Mouse (Mus musculus) hindbrain, embryonic 16.5 days (tissue): ENCODE results near the gene Vcam1. TPM values are rescaled to one million over a fixed set of nuclear protein-coding genes. Genes with fewer than 3 reads are reported as not detected.

Experiments
- ATAC-seq: fragments of 200-750 bp; cut with Nextera tagmentation; 2 replicates; pipeline ENCODE4 v1.8.0; 2017; ENCODE audit warnings: moderate TSS enrichment, moderate library complexity
- H3K27ac ChIP-seq: fragments of 300-500 bp; sonication (generic); 2 replicates; pipeline ENCODE4 v1.5.1; 2014; ENCODE audit warnings: low read depth, mild to moderate bottlenecking, control low read depth, low read length, moderate library complexity
- H3K27me3 ChIP-seq: fragments of 300-500 bp; sonication (generic); replicated peaks from 2 replicates; pipeline ENCODE4 v1.6.1; 2014; ENCODE audit warnings: low read length; ENCODE audit not compliant: control insufficient read depth, insufficient read depth
- H3K36me3 ChIP-seq: fragments of 300-500 bp; sonication (generic); 2 replicates; pipeline ENCODE4 v1.6.1; 2014; ENCODE audit warnings: mild to moderate bottlenecking, low read length, moderate library complexity, mixed read lengths; ENCODE audit not compliant: control insufficient read depth, insufficient read depth
- H3K4me1 ChIP-seq: fragments of 300-500 bp; sonication (generic); 2 replicates; pipeline ENCODE4 v1.6.1; 2014; ENCODE audit warnings: low read depth, low read length; ENCODE audit not compliant: control insufficient read depth, insufficient read depth
- H3K4me2 ChIP-seq: fragments of 300-500 bp; sonication (generic); 2 replicates; pipeline ENCODE4 v1.6.1; 2014; ENCODE audit warnings: mild to moderate bottlenecking, low read length, control low read depth, moderate library complexity
- H3K4me3 ChIP-seq: fragments of 300-500 bp; sonication (generic); 2 replicates; pipeline ENCODE4 v1.5.1; 2014; ENCODE audit warnings: mild to moderate bottlenecking, low read length, control low read depth, moderate library complexity
- H3K9ac ChIP-seq: fragments of 300-500 bp; sonication (generic); 2 replicates; pipeline ENCODE4 v1.6.1; 2014; ENCODE audit warnings: low read depth, mild to moderate bottlenecking, control low read depth, low read length, moderate library complexity
- H3K9me3 ChIP-seq: fragments of 300-500 bp; sonication (generic); 2 replicates; pipeline ENCODE4 v1.6.1; 2014; ENCODE audit warnings: mild to moderate bottlenecking, low read length, moderate library complexity; ENCODE audit not compliant: control insufficient read depth
- WGBS: fragments of 180-500 bp; shearing (Covaris S2); extraction: QIAGEN DNeasy Blood & Tissue Kit; methylation state at CpG from one replicate; pipeline ENCODE4 v1.1.7; 2014; 5-methylcytosine and 5-hydroxymethylcytosine counted together
- polyA plus RNA-seq: library from polyadenylated mRNA; unstranded; fragments of >200 nt; fragmentation: Nextera tagmentation; extraction: Ambion mirVana; gene quantifications from 2 replicates; pipeline ENCODE4 v1.2.1, GENCODE M21; 2015

Vcam1 gene
- polyA plus RNA-seq, 1 experiment from 2014 or later = 42.0 TPM

DNA sequence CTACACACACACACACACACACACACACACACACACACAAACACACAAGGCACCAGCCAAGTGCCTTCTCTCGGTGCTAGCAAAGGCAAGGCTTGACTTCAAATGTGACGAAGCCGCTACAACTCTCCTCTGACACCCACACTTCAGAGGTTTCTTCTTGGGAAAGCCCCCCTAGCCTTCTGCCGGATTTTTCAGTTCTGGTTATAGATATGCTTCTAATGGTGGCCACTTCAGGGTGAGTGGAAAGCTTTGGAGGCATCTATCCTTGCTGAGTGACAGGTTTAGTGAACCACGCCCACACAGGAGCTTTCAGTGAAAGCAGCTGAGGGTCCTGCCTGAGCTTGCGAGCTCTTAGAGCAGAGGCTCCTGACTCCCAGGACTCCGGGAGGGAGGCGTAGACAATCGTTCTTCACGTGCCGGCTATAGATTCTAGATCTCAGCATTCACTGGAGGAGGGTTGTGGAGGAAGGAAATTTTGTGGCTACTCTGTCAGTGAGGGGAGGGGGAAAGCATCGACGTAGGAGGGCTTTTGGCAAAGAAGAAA is 28.0 kb upstream of the Vcam1 start:
- H3K27ac ChIP-seq = no peak overlapping the region
- H3K9me3 ChIP-seq = no peaks in the 10 kb centered on the region
- ATAC-seq = no peak
- H3K4me3 ChIP-seq = no peak overlapping the region
- WGBS = 73% methylated on average over 13 of the region's 13 CpGs
- no peak overlapping the region for H3K4me2 ChIP-seq
- no peak overlapping the region for H3K9ac ChIP-seq
- no peaks in the 10 kb centered on the region for H3K27me3 ChIP-seq
- no peaks in the 10 kb centered on the region for H3K36me3 ChIP-seq
- H3K4me1 ChIP-seq = no peaks in the 10 kb centered on the region

DNA sequence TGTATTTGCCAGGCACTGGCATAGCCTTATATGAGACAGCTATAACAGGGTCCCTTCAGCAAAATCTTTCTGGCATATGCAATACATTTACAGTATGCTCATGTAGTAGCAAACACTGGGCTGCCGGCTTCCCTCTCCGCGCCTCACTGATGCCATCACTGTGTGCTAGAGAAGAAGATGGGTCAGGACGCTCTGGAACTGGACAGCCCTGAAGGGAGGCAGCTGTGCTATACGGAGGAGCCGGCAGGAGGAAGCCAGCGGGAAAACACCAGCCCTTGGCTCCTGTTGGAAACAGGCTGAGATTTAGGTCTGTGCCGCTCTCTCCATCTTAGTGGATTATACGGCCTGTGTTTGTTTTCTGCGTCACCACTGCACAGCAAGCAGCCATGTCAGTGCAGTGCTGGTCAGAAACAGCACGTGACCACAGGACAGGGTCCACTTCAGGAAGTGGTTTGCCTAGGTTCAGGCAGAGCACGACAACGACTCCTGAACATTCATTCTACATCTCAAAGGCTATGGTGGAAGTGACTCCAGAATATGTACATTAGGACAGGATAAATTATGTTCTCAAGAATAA is 20.7 kb upstream of the Vcam1 start:
- 84% methylated on average over 13 of the region's 13 CpGs for WGBS

DNA sequence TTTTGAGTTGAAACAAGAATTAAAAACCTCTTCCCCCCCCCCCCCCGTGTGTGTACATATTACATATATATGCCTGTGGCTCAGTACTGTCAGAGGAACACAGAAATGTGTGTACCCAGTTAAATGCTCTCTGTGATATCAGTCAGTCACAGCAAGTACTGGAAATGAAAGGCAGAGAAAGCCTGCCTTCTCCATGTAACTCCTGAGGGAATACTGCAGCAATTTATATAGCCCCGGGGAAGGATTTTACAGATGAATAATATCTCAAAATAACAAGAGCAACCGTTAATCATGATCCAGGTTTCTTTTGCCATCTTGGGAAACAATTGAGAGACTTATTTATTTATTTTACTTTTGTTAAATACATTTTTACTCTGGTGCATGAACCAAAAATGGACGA is 19.6 kb upstream of the Vcam1 start:
- no peak overlapping the region for H3K9ac ChIP-seq
- H3K4me3 ChIP-seq = no peak overlapping the region
- H3K4me1 ChIP-seq = no peaks in the 10 kb centered on the region
- no peaks in the 10 kb centered on the region for H3K9me3 ChIP-seq
- no peaks in the 10 kb centered on the region for H3K36me3 ChIP-seq
- 64% methylated on average over 4 of the region's 4 CpGs for WGBS
- H3K27me3 ChIP-seq = no peaks in the 10 kb centered on the region
- H3K4me2 ChIP-seq = no peak overlapping the region
- no peak for ATAC-seq
- H3K27ac ChIP-seq = no peak overlapping the region

More for the DNA sequence above, 20.7 kb upstream of the Vcam1 start:
- H3K27me3 ChIP-seq = no peaks in the 10 kb centered on the region
- no peaks in the 10 kb centered on the region for H3K4me1 ChIP-seq
- H3K4me3 ChIP-seq = no peak overlapping the region
- H3K4me2 ChIP-seq = no peak overlapping the region
- no peak overlapping the region for H3K27ac ChIP-seq
- no peak for ATAC-seq
- no peak overlapping the region for H3K9ac ChIP-seq
- no peaks in the 10 kb centered on the region for H3K9me3 ChIP-seq
- no peaks in the 10 kb centered on the region for H3K36me3 ChIP-seq

DNA sequence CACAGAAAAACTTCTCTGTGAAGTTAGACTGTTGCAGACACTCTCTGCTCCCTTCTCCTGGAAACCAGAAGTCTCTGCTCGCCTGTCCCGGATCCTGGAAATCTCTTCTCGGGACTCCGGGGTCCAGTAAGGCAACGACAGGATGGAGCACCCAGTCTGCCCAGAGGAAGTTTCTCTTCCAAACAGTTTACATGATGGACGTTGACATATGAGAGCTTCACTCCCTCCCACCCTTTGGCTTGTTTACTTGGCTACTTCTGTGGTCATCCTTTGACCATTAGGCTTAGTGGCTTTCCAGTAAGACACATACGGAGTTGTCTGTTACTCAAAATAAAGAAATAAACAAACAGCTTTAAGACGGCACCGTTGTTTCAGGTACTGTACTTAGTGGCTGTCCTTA is 19.2 kb upstream of the Vcam1 start:
- no peak overlapping the region for H3K9ac ChIP-seq
- no peaks in the 10 kb centered on the region for H3K4me1 ChIP-seq
- no peak overlapping the region for H3K4me3 ChIP-seq
- H3K27me3 ChIP-seq = no peaks in the 10 kb centered on the region
- no peak overlapping the region for H3K4me2 ChIP-seq
- ATAC-seq = no peak
- no peak overlapping the region for H3K27ac ChIP-seq
- WGBS = 71% methylated on average over 9 of the region's 9 CpGs
- no peaks in the 10 kb centered on the region for H3K36me3 ChIP-seq
- no peaks in the 10 kb centered on the region for H3K9me3 ChIP-seq

DNA sequence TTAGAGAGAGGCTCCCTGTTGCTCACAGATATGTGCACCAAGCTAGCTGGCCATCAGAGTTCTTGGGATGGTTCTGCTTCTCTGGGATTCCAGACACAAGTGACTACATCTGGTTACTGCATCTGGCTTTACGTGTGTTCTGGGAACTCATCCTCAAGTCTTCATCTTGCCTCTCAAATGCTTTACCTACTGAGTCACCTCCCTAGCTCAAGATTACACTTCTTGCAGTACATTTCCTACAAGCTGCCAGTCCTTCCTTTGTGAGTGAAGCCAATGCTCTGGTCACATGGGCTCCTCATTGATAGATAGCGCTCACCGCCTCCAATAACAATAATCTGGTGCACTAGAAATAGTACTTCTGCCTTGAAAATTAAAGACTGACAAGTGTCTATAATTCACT is 11.7 kb upstream of the Vcam1 start:
- WGBS = 93% methylated on average over 3 of the region's 3 CpGs
- ATAC-seq = no peak

DNA sequence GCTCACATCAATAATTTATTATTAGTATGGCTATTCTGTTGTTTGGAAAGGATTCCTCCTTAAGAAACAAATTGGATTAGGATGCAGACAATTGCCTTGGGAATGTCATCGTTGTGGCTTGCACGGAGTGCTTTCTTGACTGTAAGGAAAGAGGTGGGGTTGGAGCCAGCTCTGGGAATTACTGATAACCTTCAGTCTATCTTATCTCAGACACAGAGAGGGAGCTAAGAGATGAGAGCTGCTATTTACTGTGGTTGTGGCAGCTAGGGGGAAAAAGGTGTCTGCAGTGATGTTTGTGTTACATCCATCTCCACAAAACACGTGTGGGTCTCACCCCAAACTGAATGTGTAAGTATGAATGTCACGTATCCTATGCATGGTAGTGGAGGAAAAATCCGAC is 9.5 kb upstream of the Vcam1 start:
- no peaks in the 10 kb centered on the region for H3K27me3 ChIP-seq
- H3K9me3 ChIP-seq = no peaks in the 10 kb centered on the region
- no peak overlapping the region for H3K9ac ChIP-seq
- WGBS = 76% methylated on average over 5 of the region's 5 CpGs
- ATAC-seq = no peak
- no peaks in the 10 kb centered on the region for H3K4me1 ChIP-seq
- H3K36me3 ChIP-seq = no peaks in the 10 kb centered on the region
- no peak overlapping the region for H3K4me2 ChIP-seq
- no peak overlapping the region for H3K27ac ChIP-seq
- no peak overlapping the region for H3K4me3 ChIP-seq

More for the DNA sequence above, 11.7 kb upstream of the Vcam1 start:
- Histone ChIP-seq H3K36me3 (no peaks in the 10 kb centered on the region), H3K9me3 (no peaks in the 10 kb centered on the region), H3K27me3 (no peaks in the 10 kb centered on the region), H3K4me3 (no peak overlapping the region), H3K9ac (no peak overlapping the region), H3K27ac (no peak overlapping the region), H3K4me2 (no peak overlapping the region), H3K4me1 (no peaks in the 10 kb centered on the region)

DNA sequence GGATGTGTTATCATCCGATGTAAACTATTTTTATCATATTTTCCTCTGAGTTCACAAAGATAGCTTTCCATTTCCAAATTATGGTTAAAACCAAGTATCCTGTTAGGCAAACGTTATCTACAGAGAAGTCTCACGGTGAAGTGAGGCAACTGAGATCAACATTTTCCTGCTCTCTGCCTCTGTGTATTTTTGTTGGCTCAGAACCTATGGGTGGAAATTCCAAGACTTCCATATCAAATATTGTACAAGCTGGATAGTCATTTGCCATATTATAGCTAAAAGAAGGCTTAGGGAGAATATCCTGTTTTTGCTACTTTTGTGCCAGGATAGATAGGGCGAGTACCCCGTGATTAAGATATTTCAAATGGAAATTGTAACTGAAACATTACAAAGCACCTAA is 8.6 kb upstream of the Vcam1 start:
- 86% methylated on average over 5 of the region's 5 CpGs for WGBS
- H3K9me3 ChIP-seq = no peaks in the 10 kb centered on the region

DNA sequence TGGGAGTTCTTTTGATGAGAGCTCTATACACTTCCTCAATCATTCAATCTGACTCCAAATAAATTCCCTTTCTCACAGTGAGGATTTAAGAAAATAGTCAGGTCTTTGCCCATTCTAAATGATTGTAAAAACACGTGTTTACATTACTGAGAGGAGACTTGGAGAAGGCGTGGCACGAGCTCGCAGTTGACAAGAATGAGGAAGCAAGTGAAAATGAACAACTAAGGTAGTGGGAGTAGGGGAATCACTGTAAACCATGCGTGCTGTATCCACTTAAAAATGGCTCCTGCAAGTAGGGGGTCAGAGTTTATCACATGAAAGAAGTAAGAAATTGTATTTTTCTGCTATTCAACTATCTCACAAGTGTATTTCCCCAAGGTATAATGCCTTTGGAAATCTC is 3.9 kb upstream of the Vcam1 start:
- 77% methylated on average over 5 of the region's 5 CpGs for WGBS

More for the DNA sequence above, 8.6 kb upstream of the Vcam1 start:
- no peak for ATAC-seq
- Histone ChIP-seq H3K4me3 (no peak overlapping the region), H3K4me2 (no peak overlapping the region), H3K4me1 (no peaks in the 10 kb centered on the region), H3K36me3 (no peaks in the 10 kb centered on the region), H3K9ac (no peak overlapping the region), H3K27me3 (no peaks in the 10 kb centered on the region), H3K27ac (no peak overlapping the region)

DNA sequence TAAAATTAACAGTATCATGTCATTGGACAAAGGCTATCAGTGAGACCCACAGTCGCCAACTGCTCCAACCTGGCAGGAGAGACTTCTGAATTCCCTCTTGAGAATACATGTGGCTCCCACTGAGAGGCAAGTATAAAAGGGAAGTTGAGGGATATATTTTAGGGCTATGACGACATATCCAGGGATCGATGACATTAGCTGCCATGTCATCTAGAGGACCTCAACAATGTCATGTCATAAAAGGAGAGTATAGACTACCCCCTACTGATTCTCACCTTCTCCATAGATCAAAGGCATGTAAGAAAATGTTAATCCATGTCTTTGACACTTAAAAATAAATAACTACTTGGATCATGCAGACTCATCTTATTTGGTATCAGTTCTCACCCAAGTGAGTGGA is 1.2 kb upstream of the Vcam1 start:
- H3K4me3 ChIP-seq = no peak overlapping the region
- H3K4me2 ChIP-seq = no peak overlapping the region
- H3K9ac ChIP-seq = no peak overlapping the region
- no peaks in the 10 kb centered on the region for H3K36me3 ChIP-seq
- H3K27ac ChIP-seq = no peak overlapping the region
- 86% methylated on average over 3 of the region's 3 CpGs for WGBS
- no peak for ATAC-seq
- no peaks in the 10 kb centered on the region for H3K9me3 ChIP-seq
- no peaks in the 10 kb centered on the region for H3K4me1 ChIP-seq
- no peaks in the 10 kb centered on the region for H3K27me3 ChIP-seq

More for the DNA sequence above, 3.9 kb upstream of the Vcam1 start:
- ATAC-seq = no peak
- no peaks in the 10 kb centered on the region for H3K4me1 ChIP-seq
- H3K27ac ChIP-seq = no peak overlapping the region
- H3K27me3 ChIP-seq = no peaks in the 10 kb centered on the region
- no peak overlapping the region for H3K4me2 ChIP-seq
- H3K4me3 ChIP-seq = no peak overlapping the region
- no peak overlapping the region for H3K9ac ChIP-seq
- no peaks in the 10 kb centered on the region for H3K36me3 ChIP-seq
- H3K9me3 ChIP-seq = no peaks in the 10 kb centered on the region
